Mouse (Mus musculus) layer of hippocampus, adult 2 months (tissue): ENCODE measurements around the gene Knstrn. TPM values are rescaled to one million over a fixed set of nuclear protein-coding genes. Genes with fewer than 3 reads are reported as not detected.
A peak's percentile ranks its signal among the peaks of the same experiment; 100 is the strongest.

Source experiments
- DNase-seq, 2 experiments: peaks; one replicate each; pipeline ENCODE4 v3.0.0; 2022; ENCODE audit warnings: low spot score in 2 of 2
- H3K27ac ChIP-seq: fragments of 200-600 bp; 2 replicates; pipeline ENCODE4 v1.8.1; 2022
- H3K4me3 ChIP-seq: fragments of 200-600 bp; 2 replicates; pipeline ENCODE4 v1.8.1; 2022; ENCODE audit warnings: mild to moderate bottlenecking
- CTCF ChIP-seq: fragments of 200-600 bp; conservative IDR thresholded peaks from 2 replicates; pipeline ENCODE4 v1.8.1; 2022; ENCODE audit warnings: antibody characterized with exemption, mild to moderate bottlenecking, moderate library complexity
- total RNA-seq, 2 experiments: library from RNA; stranded (reverse); gene quantifications; 2 replicates each; pipeline ENCODE4 v1.2.3; 2021

Gene Knstrn
- total RNA-seq, 2 experiments from 2014 or later, result 1.5 to 3.2 TPM

DNA sequence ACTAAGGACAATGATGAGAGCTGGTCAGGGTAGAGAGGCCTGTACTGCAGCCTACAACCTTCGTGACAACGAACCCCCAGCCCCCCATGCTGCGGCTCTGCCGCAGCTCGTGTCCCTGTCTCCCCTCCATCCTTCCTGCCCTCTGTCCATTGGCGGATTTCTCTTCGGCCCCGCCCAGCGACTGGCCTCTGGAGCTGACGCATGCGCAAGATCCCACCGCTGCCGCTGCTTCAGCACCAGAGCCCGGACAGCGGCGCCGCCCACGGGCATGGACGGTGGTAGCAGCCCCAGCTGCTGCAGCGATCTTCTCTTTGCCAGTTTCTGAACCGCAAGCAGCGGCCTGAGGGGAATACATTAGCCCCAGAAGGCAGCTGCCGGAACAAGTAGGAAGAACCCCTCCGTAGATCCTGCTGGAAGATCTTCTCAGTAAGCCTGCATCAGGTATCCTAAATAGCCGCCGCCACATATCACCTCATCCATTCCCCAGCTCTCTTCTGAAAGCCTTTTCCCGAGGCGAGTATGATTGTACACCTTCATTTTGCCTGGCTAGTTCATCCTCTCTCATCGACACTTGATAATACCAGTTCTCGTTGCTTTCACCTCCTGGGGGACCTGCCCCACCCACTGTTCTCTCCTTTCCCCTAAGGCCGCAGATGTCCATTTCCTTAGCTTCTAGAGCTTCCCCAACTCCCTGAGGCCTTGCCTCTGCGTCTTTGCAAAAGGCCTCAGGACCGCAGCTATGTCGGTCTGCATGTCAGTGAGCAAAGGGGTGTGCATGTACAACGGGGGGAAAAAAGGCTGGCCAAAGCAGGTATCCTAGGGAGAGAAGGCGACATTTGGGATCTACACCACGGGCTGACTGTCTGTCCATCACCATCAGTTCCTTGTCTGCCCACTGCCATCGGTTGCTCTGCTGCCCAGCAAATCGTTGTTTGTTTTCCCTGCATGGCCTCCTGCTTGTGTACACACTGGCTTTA is 34.0 kb upstream of the Knstrn start, which contains the start of gene Disp2:
Gene Disp2, plus strand, starts transcription at position 216 of the 977 bp plus-strand sequence.
- Histone ChIP-seq H3K27ac (peak within 1 kb of the TSS; percentile 94), H3K4me3 (peak within 1 kb of the TSS; percentile 82)
- TF ChIP-seq CTCF, result peak; percentile 63
- DNase-seq, result peak; percentile 91 to 95

DNA sequence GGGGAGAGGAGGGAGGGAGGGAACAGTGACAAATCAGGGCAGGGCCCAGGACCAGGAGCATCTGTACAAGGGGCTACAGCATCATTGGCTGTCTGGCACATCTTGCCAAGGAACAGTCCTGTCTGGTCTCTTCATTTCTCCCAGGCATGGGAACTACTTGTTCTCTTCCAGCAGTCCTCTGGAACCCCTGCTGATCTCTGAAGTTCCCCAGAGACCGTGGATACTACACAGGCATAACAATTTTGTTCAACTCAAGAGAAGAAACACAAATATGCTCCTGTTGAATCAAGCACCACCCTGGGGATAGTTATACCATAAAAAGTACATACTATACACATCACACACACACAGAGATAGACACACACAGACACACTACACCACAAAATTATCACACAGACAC is 32.7 kb upstream of the Knstrn start:
- Histone ChIP-seq H3K27ac (no peak overlapping the region), H3K4me3 (peak overlapping the region; percentile 82; the same call in 1 of the 2 replicates)
- DNase-seq, result no peak
- TF ChIP-seq CTCF, result no peak

DNA sequence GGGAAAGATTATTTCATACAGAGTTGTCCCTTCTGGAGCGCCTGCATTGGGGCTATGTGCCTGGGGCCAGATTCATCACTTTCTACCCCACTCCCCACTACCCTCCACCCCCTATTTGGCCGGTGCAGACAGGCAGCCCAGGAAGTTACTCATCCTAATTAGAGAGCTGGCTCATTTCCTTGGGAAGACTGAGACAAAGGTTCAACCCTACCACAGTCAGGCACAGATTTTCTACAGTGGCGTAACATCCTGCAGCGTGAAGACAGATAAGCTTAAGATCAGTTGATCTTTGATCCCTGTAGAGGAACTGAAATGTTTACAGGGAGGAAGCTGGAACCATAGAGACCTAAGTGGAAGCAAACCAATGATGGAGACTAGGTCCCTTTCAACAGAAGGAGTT is 31.5 kb upstream of the Knstrn start:
- Histone ChIP-seq H3K4me3 (no peak overlapping the region), H3K27ac (no peak overlapping the region)
- no peak for DNase-seq
- TF ChIP-seq CTCF, result no peak

DNA sequence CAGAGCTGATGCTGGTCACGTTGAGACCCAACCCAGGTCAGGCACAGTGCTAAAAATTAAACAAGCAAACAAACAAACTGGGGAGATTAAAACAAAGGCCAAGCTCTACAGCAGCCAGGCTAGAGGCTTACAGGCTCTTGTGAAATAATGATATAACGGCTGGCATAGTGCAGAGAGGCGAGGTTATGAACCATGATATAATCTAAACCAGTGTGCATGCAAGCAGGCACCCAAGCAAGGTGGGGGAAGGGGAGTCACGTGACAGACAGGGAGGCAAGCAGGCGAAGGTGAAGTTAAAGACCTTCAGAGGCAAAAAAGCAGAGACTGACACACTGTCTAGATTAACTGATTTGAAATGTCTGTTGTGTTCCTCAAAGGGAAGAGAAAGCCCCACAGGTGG is 30.7 kb upstream of the Knstrn start:
- no peak for DNase-seq
- Histone ChIP-seq H3K4me3 (no peak overlapping the region), H3K27ac (no peak overlapping the region)
- TF ChIP-seq CTCF, result no peak

DNA sequence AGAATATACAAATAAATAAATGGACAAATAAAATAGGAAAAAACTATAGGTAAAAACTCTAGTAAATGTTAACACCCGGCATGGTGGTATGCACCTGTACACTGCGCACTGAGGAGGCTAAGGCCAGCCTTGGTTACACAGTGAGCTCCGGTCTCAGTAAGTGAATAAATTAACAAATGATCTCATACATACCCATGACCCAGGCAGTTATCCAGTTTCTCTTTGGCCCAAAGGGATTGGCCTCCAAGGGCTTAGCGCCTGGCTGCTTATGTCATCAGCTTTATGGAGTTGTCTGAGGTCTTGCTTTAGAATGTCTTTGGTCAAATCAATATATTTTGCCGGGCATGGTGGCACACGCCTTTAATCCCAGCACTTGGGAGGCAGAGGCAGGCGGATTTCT is 30.1 kb upstream of the Knstrn start:
- no peak for TF ChIP-seq CTCF
- no peak for DNase-seq
- no peak overlapping the region for H3K4me3 ChIP-seq
- H3K27ac ChIP-seq, result no peak overlapping the region

DNA sequence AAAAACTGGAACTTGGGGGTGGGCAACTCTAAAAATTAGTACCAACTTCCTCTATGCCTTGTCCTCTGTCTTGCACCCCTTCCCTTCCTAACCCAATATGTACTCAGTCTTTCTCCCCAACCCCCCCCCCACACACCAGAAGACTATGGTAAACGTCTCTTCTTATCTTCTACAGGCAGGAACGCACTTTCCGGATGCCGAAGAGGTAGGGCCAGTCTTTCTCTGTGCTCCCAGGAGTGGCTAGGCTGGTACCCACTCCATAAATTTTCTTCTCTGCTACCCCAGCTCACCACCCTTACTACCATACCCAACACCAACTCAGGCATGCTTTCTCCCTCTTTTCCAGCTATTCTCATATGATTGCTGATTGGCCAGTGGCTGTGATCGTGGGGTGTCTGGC is 27.3 kb upstream of the Knstrn start:
- Histone ChIP-seq H3K4me3 (no peak overlapping the region), H3K27ac (no peak overlapping the region)
- TF ChIP-seq CTCF, result no peak
- no peak for DNase-seq

DNA sequence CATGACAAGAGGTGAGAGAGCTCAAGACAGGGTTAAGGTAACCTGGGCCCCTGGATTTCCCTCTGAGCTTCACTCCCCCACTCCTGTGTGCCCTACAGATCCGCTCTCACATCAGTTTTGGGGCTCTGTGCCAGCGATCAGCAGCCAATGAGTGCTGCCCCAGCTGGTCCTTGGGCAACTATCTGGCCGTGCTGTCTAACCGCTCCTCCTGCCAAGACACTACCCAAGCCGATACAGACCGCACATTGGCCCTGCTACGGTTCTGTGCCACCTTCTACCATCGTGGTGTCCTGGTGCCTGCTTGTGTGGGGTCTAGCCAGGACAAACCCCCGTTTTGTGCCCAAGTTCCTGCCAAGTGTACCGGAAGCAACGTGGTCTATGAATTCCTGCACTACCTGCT is 24.3 kb upstream of the Knstrn start:
- Histone ChIP-seq H3K27ac (no peak overlapping the region; the same call in 1 of the 2 replicates), H3K4me3 (no peak overlapping the region)
- DNase-seq, result peak in 1 of 2 experiments; percentile 53
- TF ChIP-seq CTCF, result no peak

DNA sequence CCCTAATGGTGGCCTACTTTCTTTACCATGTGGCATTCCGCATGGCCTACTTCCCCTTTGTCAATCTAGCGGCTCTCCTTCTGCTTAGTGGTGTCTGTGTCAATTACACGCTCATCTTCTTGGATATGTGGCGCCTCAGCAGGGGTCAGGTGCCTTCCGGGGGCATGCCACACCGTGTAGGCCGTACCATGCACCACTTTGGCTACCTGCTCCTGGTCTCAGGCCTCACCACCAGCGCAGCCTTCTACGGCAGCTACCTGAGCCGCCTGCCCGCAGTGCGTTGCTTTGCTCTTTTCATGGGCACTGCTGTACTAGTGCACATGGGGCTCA is 23.6 kb upstream of the Knstrn start:
- Histone ChIP-seq H3K27ac (peak overlapping the region; percentile 51; the same call in 1 of the 2 replicates), H3K4me3 (peak overlapping the region; percentile 17; the same call in 1 of the 2 replicates)
- TF ChIP-seq CTCF, result no peak
- DNase-seq, result no peak

DNA sequence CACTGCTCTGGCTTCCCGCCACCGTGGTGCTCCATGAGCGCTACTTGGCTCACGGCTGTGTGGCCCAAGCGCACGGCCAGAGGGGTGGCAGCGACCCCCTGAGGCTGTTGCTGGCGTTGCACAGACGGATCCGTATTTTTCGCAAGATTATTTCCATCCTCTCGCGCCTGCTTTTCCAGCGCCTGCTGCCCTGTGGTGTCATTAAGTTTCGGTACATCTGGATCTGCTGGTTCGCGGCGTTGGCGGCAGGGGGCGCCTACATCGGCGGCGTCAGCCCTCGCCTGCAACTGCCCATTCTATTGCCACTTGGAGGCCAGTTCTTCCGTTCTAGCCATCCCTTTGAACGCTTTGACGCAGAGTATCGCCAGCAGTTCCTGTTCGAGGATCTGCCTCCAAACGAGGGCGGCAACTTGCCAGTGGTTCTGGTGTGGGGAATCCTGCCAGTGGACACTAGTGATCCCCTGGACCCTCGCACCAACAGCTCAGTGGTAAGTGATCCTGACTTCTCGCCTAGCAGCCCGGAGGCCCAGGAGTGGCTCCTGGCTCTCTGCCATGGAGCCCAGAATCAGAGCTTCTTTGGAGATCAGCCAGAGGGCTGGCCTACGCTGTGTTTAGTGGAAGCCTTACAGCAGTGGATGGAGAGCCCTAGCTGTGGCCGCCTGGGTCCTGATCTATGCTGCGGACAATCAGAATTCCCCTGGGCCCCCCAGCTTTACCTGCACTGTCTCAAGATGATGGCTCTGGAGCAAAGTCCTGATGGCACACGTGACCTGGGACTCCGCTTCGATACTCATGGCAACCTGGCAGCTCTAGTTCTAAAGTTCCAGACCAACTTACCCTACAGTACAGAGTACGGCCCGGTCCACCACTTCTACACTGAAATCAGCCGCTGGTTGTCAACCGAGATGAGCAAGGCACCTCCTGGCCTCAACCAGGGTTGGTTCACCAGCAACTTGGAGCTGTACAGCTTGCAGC is 23.0 kb upstream of the Knstrn start:
- peak overlapping the region; percentile 51; the same call in 1 of the 2 replicates for H3K27ac ChIP-seq
- DNase-seq, result peak; percentile 61 to 63
- peak overlapping the region; percentile 17; the same call in 1 of the 2 replicates for H3K4me3 ChIP-seq
- TF ChIP-seq CTCF, result peak; percentile 84

DNA sequence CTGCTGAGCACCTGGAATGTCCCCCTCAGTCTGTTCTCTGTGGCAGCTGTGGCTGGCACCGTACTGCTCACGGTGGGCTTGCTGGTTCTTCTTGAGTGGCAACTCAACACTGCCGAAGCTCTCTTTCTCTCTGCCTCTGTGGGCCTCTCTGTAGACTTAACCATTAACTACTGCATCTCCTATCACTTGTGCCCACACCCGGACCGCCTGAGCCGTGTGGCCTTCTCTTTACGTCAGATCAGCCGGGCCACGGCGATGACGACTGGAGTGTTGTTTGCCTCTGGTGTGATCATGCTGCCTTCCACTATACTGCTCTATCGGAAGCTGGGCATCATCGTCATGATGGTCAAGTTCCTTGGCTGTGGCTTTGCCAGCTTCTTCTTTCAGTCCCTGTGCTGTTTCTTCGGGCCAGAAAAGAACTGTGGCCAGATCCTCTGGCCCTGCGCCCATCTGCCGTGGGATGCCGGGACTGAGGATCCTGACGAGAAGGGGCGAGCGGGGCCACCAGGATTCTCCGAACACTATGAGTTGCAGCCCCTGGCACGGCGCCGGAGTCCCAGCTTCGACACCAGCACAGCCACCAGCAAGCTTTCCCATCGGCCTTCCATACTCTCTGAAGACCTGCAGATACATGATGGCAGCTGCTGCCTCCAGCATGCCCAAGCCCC is 22.1 kb upstream of the Knstrn start:
- no peak for DNase-seq

DNA sequence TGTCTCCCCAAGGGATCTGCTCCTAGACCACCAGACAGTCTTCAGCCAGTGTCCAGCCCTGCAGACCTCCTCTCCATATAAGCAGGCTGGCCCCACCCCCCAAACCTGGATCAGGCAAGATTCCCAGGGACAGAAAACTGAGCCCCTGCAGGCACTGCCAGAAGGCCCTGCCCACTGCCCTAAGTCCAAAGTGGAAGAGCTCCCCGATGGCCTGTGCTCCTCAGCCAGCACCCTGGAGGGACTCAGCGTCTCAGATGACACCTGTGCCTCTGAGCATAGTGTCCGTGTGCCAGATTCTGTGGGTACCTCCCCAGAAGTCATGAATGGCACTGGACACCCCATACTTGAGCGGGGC is 21.6 kb upstream of the Knstrn start:
- no peak for DNase-seq
- no peak for TF ChIP-seq CTCF
- Histone ChIP-seq H3K27ac (no peak overlapping the region), H3K4me3 (no peak overlapping the region)

More for the DNA sequence above, 22.1 kb upstream of the Knstrn start:
- no peak for TF ChIP-seq CTCF
- Histone ChIP-seq H3K27ac (no peak overlapping the region), H3K4me3 (no peak overlapping the region)

DNA sequence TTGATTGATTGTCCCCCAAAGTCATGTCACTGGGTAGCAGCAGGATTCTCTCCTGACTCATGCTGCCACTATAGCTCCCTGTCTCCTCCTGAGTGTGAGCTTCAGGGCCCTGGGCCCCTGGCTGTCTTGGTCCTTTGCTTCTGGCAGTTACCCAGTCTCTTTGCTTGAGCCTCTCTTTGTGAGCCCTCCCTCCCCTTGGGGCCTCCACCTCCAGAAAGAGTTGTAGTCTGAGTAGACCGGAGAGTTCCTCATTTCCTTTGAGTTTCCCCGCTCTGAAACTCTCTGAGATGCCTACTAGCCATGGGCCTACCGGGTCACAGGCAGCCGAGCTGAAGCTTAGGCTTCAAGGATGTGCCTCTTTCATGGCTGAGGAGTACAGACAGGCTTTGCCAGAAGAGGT is 20.2 kb upstream of the Knstrn start:
- no peak for DNase-seq
- TF ChIP-seq CTCF, result no peak
- no peak overlapping the region for H3K27ac ChIP-seq
- no peak overlapping the region for H3K4me3 ChIP-seq
